15 mouse cellular contexts compared by ENCODE assay signal in genomic region chr1:162532330-162532729, GRCm38 (mm10). TPM values are rescaled to one million over a fixed set of nuclear protein-coding genes. Genes with fewer than 3 reads are reported as not detected.
"Had no signal": no experiment of that assay in that cellular context is flagged by ENCODE, and none has a peak within 500 bp of the region (broad histone marks: within the 10 kb centered on the region; RNA-seq: fewer than 3 reads in every experiment).

No protein-coding gene starts in this region.

- H3K9ac ChIP-seq: limb, embryonic 12.5 days; liver, embryonic 15.5 days; lung, embryonic 14.5 days; midbrain, embryonic 13.5 days; neural tube, embryonic 12.5 days had no signal

- H3K4me3 ChIP-seq: layer of hippocampus, adult 2 months; limb, embryonic 12.5 days; liver, embryonic 15.5 days; megakaryocyte, embryonic 14.5 days; midbrain, embryonic 13.5 days; neural tube, embryonic 12.5 days had no signal

- H3K27me3 ChIP-seq: limb, embryonic 12.5 days; liver, embryonic 15.5 days; megakaryocyte, embryonic 14.5 days; midbrain, embryonic 13.5 days; neural tube, embryonic 12.5 days had no signal

- H3K4me2 ChIP-seq: limb, embryonic 12.5 days; liver, embryonic 15.5 days; lung, embryonic 14.5 days; midbrain, embryonic 13.5 days; neural tube, embryonic 12.5 days had no signal

- H3K9me3 ChIP-seq: liver, embryonic 15.5 days had no signal

- DNase-seq: kidney, adult 11 months; kidney, adult 9 months; kidney, postnatal 10 days; kidney, postnatal 4 days; lung, embryonic 14.5 days; lung, postnatal 10 days; right cerebral cortex, postnatal 25 days; thymus, postnatal 36 days had no signal

- H3K27ac ChIP-seq: layer of hippocampus, adult 2 months; limb, embryonic 12.5 days; liver, embryonic 15.5 days; macrophage; midbrain, embryonic 13.5 days; neural tube, embryonic 12.5 days had no signal

- H3K4me1 ChIP-seq: limb, embryonic 12.5 days; liver, embryonic 15.5 days; megakaryocyte, embryonic 14.5 days; midbrain, embryonic 13.5 days; neural tube, embryonic 12.5 days had no signal

- ATAC-seq: midbrain, embryonic 13.5 days had no signal

RNA-seq across cellular contexts. Expression of gene Dnm3, which starts 54.5 kb away (rescaled TPM):
- polyA plus RNA-seq: macrophage had no signal
